Mouse (Mus musculus) stomach, embryonic 14.5 days (tissue): ENCODE data around the gene Lipe. TPM values are rescaled to one million over a fixed set of nuclear protein-coding genes. Genes with fewer than 3 reads are reported as not detected.

Source experiments
- ATAC-seq: fragments of 200-750 bp; cut with Nextera tagmentation; 2 replicates; pipeline ENCODE4 v1.8.0; 2017; ENCODE audit warnings: low read depth, moderate TSS enrichment; ENCODE audit not compliant: insufficient number of reproducible peaks, insufficient read depth, low FRiP score
- H3K27ac ChIP-seq: fragments of 300-500 bp; sonication (generic); 2 replicates; pipeline ENCODE4 v1.5.1; 2014; ENCODE audit warnings: mild to moderate bottlenecking, low read length, moderate library complexity, mixed read lengths
- H3K27me3 ChIP-seq: fragments of 300-500 bp; sonication (generic); 2 replicates; pipeline ENCODE4 v1.6.1; 2014; ENCODE audit warnings: low read length, control low read depth, mixed read lengths; ENCODE audit not compliant: control insufficient read depth, insufficient read depth
- H3K36me3 ChIP-seq: fragments of 300-500 bp; sonication (generic); 2 replicates; pipeline ENCODE4 v1.6.1; 2014; ENCODE audit warnings: mild to moderate bottlenecking, control low read depth, low read length, moderate library complexity, mixed read lengths; ENCODE audit not compliant: control insufficient read depth, insufficient read depth
- H3K4me1 ChIP-seq: fragments of 300-500 bp; sonication (generic); 2 replicates; pipeline ENCODE4 v1.6.1; 2014; ENCODE audit warnings: low read length, control low read depth, mixed read lengths; ENCODE audit not compliant: control insufficient read depth, insufficient read depth
- H3K4me2 ChIP-seq: fragments of 300-500 bp; sonication (generic); replicated peaks from 2 replicates; pipeline ENCODE4 v1.6.1; 2014; ENCODE audit warnings: low read depth, low read length, control low read depth
- H3K4me3 ChIP-seq: fragments of 300-500 bp; sonication (generic); 2 replicates; pipeline ENCODE4 v1.5.1; 2014; ENCODE audit warnings: low read depth, low read length, control low read depth
- H3K9ac ChIP-seq: fragments of 300-500 bp; sonication (generic); replicated peaks from 2 replicates; pipeline ENCODE4 v1.6.1; 2014; ENCODE audit warnings: low read depth, mild to moderate bottlenecking, control low read depth, low read length, moderate library complexity, mixed read lengths
- H3K9me3 ChIP-seq: fragments of 300-500 bp; sonication (generic); 2 replicates; pipeline ENCODE4 v1.6.1; 2016; ENCODE audit warnings: low read depth, low read length, control low read depth; ENCODE audit not compliant: control insufficient read depth
- WGBS: fragments of 180-500 bp; shearing (Covaris S2); extraction: QIAGEN DNeasy Blood & Tissue Kit; methylation state at CpG from one replicate; pipeline ENCODE4 v1.1.7; 2014; 5-methylcytosine and 5-hydroxymethylcytosine counted together
- polyA plus RNA-seq: library from polyadenylated mRNA; unstranded; fragments of >200 nt; fragmentation: Nextera tagmentation; extraction: Ambion mirVana; gene quantifications from 2 replicates; pipeline ENCODE4 v1.2.1, GENCODE M21; 2014

Lipe gene
- polyA plus RNA-seq, 1 experiment from 2014 or later: 3.7 TPM

- no peak overlapping the region for H3K4me2 ChIP-seq
- H3K27ac ChIP-seq: no peak overlapping the region
- no peak overlapping the region for H3K9ac ChIP-seq
- peaks cover 24% of the 10 kb centered on the region for H3K36me3 ChIP-seq
- peaks cover 21% of the 10 kb centered on the region for H3K4me1 ChIP-seq
- no peaks in the 10 kb centered on the region for H3K27me3 ChIP-seq
- WGBS: 64% methylated on average over 12 of the region's 12 CpGs
- ATAC-seq: no peak
- H3K9me3 ChIP-seq: no peaks in the 10 kb centered on the region
- H3K4me3 ChIP-seq: no peak overlapping the region
These were observed 12.5 kb downstream of the Lipe start for GRCm38 (mm10) chr7:25385850-25386555.

GRCm38 (mm10) chr7:25385259-25385658 is 13.3 kb downstream of the Lipe start:
- peaks cover 24% of the 10 kb centered on the region for H3K36me3 ChIP-seq
- no peak overlapping the region for H3K9ac ChIP-seq
- H3K27me3 ChIP-seq: no peaks in the 10 kb centered on the region
- H3K4me3 ChIP-seq: no peak overlapping the region
- no peak for ATAC-seq
- peaks cover 15% of the 10 kb centered on the region for H3K4me1 ChIP-seq
- no peak overlapping the region for H3K27ac ChIP-seq
- H3K4me2 ChIP-seq: no peak overlapping the region
- WGBS: 92% methylated on average over 12 of the region's 12 CpGs
- H3K9me3 ChIP-seq: no peaks in the 10 kb centered on the region

- WGBS: 80% methylated on average over 9 of the region's 9 CpGs
- peaks cover 24% of the 10 kb centered on the region for H3K36me3 ChIP-seq
- no peak overlapping the region for H3K4me3 ChIP-seq
These were observed 13.7 kb downstream of the Lipe start for GRCm38 (mm10) chr7:25384818-25385217.

GRCm38 (mm10) chr7:25384318-25384717 is 14.2 kb downstream of the Lipe start:
- Histone ChIP-seq H3K36me3 (peaks cover 24% of the 10 kb centered on the region), H3K9ac (no peak overlapping the region), H3K27me3 (no peaks in the 10 kb centered on the region), H3K27ac (no peak overlapping the region), H3K9me3 (no peaks in the 10 kb centered on the region), H3K4me1 (peaks cover 11% of the 10 kb centered on the region; the same call in 1 of the 2 replicates), H3K4me2 (no peak overlapping the region), H3K4me3 (no peak overlapping the region)
- WGBS: 91% methylated on average over 13 of the region's 13 CpGs
- no peak for ATAC-seq

More at GRCm38 (mm10) chr7:25384818-25385217, 13.7 kb downstream of the Lipe start:
- H3K9ac ChIP-seq: no peak overlapping the region
- no peaks in the 10 kb centered on the region for H3K9me3 ChIP-seq
- no peak overlapping the region for H3K4me2 ChIP-seq
- H3K4me1 ChIP-seq: peaks cover 11% of the 10 kb centered on the region; the same call in 1 of the 2 replicates
- no peak overlapping the region for H3K27ac ChIP-seq
- no peaks in the 10 kb centered on the region for H3K27me3 ChIP-seq
- ATAC-seq: no peak

- Histone ChIP-seq H3K36me3 (peaks cover 24% of the 10 kb centered on the region), H3K4me1 (peaks cover 11% of the 10 kb centered on the region; the same call in 1 of the 2 replicates), H3K4me2 (no peak overlapping the region), H3K27ac (no peak overlapping the region), H3K27me3 (no peaks in the 10 kb centered on the region), H3K9ac (no peak overlapping the region), H3K4me3 (no peak overlapping the region), H3K9me3 (no peaks in the 10 kb centered on the region)
- 79% methylated on average over 4 of the region's 4 CpGs for WGBS
- ATAC-seq: no peak
These were observed 14.6 kb downstream of the Lipe start for GRCm38 (mm10) chr7:25383891-25384290.

- Histone ChIP-seq H3K27me3 (no peaks in the 10 kb centered on the region), H3K4me3 (no peak overlapping the region), H3K9me3 (no peaks in the 10 kb centered on the region), H3K4me2 (no peak overlapping the region), H3K36me3 (peaks cover 24% of the 10 kb centered on the region), H3K4me1 (peaks cover 11% of the 10 kb centered on the region; the same call in 1 of the 2 replicates), H3K9ac (no peak overlapping the region), H3K27ac (no peak overlapping the region)
- 88% methylated on average over 7 of the region's 7 CpGs for WGBS
- no peak for ATAC-seq
These were observed 15.1 kb downstream of the Lipe start for GRCm38 (mm10) chr7:25383385-25383784.

- H3K27ac ChIP-seq: no peak overlapping the region
- H3K4me3 ChIP-seq: no peak overlapping the region
- peaks cover 16% of the 10 kb centered on the region; the same call in 1 of the 2 replicates for H3K36me3 ChIP-seq
- peaks cover 11% of the 10 kb centered on the region; the same call in 1 of the 2 replicates for H3K4me1 ChIP-seq
- no peaks in the 10 kb centered on the region for H3K9me3 ChIP-seq
- H3K9ac ChIP-seq: no peak overlapping the region
- no peak for ATAC-seq
- no peaks in the 10 kb centered on the region for H3K27me3 ChIP-seq
- H3K4me2 ChIP-seq: no peak overlapping the region
These were observed 16.0 kb downstream of the Lipe start for GRCm38 (mm10) chr7:25382541-25382940.

GRCm38 (mm10) chr7:25381284-25381680 is 17.2 kb downstream of the Lipe start:
- H3K4me2 ChIP-seq: no peak overlapping the region
- WGBS: 58% methylated on average over 3 of the region's 3 CpGs
- ATAC-seq: no peak
- H3K27me3 ChIP-seq: no peaks in the 10 kb centered on the region
- no peak overlapping the region for H3K27ac ChIP-seq
- no peak overlapping the region for H3K9ac ChIP-seq
- no peaks in the 10 kb centered on the region for H3K9me3 ChIP-seq
- H3K36me3 ChIP-seq: peaks cover 16% of the 10 kb centered on the region; the same call in 1 of the 2 replicates
- no peak overlapping the region for H3K4me3 ChIP-seq
- H3K4me1 ChIP-seq: peaks cover 8% of the 10 kb centered on the region; the same call in 1 of the 2 replicates
